Mouse (Mus musculus) hindbrain, embryonic 13.5 days (tissue): Measurements from ENCODE around the gene Prelid1. TPM values are rescaled to one million over a fixed set of nuclear protein-coding genes. Genes with fewer than 3 reads are reported as not detected.
A peak's percentile ranks its signal among the peaks of the same experiment; 100 is the strongest.

Experiments used
- ATAC-seq: fragments of 200-750 bp; cut with Nextera tagmentation; 2 replicates; pipeline ENCODE4 v1.8.0; 2017; ENCODE audit warnings: moderate TSS enrichment; ENCODE audit not compliant: low FRiP score
- H3K27ac ChIP-seq: fragments of 300-500 bp; sonication (generic); 2 replicates; pipeline ENCODE4 v1.5.1; 2015; ENCODE audit warnings: inconsistent platforms, mild to moderate bottlenecking, moderate library complexity
- H3K27me3 ChIP-seq: fragments of 300-500 bp; sonication (generic); 2 replicates; pipeline ENCODE4 v1.6.1; 2015; ENCODE audit warnings: mild to moderate bottlenecking, inconsistent platforms
- H3K36me3 ChIP-seq: fragments of 300-500 bp; sonication (generic); 2 replicates; pipeline ENCODE4 v1.6.1; 2015; ENCODE audit warnings: mild to moderate bottlenecking, inconsistent platforms
- H3K4me1 ChIP-seq: fragments of 300-500 bp; sonication (generic); replicated peaks from 2 replicates; pipeline ENCODE4 v1.6.1; 2015; ENCODE audit warnings: inconsistent platforms
- H3K4me2 ChIP-seq: fragments of 300-500 bp; sonication (generic); 2 replicates; pipeline ENCODE4 v1.6.1; 2015; ENCODE audit warnings: inconsistent platforms, mild to moderate bottlenecking, moderate library complexity
- H3K4me3 ChIP-seq: fragments of 300-500 bp; sonication (generic); 2 replicates; pipeline ENCODE4 v1.5.1; 2015; ENCODE audit warnings: mild to moderate bottlenecking, inconsistent platforms
- H3K9ac ChIP-seq: fragments of 300-500 bp; sonication (generic); 2 replicates; pipeline ENCODE4 v1.6.1; 2015; ENCODE audit warnings: mild to moderate bottlenecking, inconsistent platforms
- H3K9me3 ChIP-seq: fragments of 300-500 bp; sonication (generic); 2 replicates; pipeline ENCODE4 v1.6.1; 2016; ENCODE audit warnings: inconsistent platforms
- WGBS: fragments of 180-500 bp; shearing (Covaris S2); methylation state at CpG from one replicate; pipeline ENCODE4 v1.1.7; 2015; 5-methylcytosine and 5-hydroxymethylcytosine counted together
- polyA plus RNA-seq: library from polyadenylated mRNA; unstranded; fragments of >200 nt; fragmentation: Nextera tagmentation; extraction: Ambion mirVana; gene quantifications from 2 replicates; pipeline ENCODE4 v1.2.1, GENCODE M21; 2015

Gene Prelid1
- polyA plus RNA-seq, 1 experiment from 2014 or later = 300 TPM

GRCm38 (mm10) chr13:55338131-55339054, 18.1 kb downstream of the Prelid1 start:
- H3K4me2 ChIP-seq = no peak overlapping the region
- H3K27me3 ChIP-seq = no peaks in the 10 kb centered on the region

GRCm38 (mm10) chr13:55339259-55339658, 19.0 kb downstream of the Prelid1 start:
- Histone ChIP-seq H3K9me3 (no peaks in the 10 kb centered on the region), H3K9ac (no peak overlapping the region), H3K36me3 (peaks cover 8% of the 10 kb centered on the region), H3K27ac (no peak overlapping the region), H3K27me3 (no peaks in the 10 kb centered on the region), H3K4me1 (no peaks in the 10 kb centered on the region), H3K4me2 (no peak overlapping the region), H3K4me3 (no peak overlapping the region)
- 50% methylated on average over 2 of the region's 2 CpGs for WGBS
- ATAC-seq = no peak

More at GRCm38 (mm10) chr13:55338131-55339054, 18.1 kb downstream of the Prelid1 start:
- 57% methylated on average over 12 of the region's 12 CpGs for WGBS
- Histone ChIP-seq H3K9me3 (no peaks in the 10 kb centered on the region), H3K4me3 (no peak overlapping the region), H3K36me3 (no peaks in the 10 kb centered on the region), H3K27ac (no peak overlapping the region), H3K4me1 (no peaks in the 10 kb centered on the region), H3K9ac (no peak overlapping the region)
- no peak for ATAC-seq

GRCm38 (mm10) chr13:55342469-55342868, 22.2 kb downstream of the Prelid1 start:
- WGBS = 41% methylated on average over 11 of the region's 11 CpGs
- H3K4me1 ChIP-seq = no peaks in the 10 kb centered on the region
- H3K4me3 ChIP-seq = no peak overlapping the region
- no peak for ATAC-seq
- no peak overlapping the region for H3K27ac ChIP-seq
- no peaks in the 10 kb centered on the region for H3K9me3 ChIP-seq
- peaks cover 40% of the 10 kb centered on the region for H3K36me3 ChIP-seq
- H3K9ac ChIP-seq = no peak overlapping the region
- no peaks in the 10 kb centered on the region for H3K27me3 ChIP-seq
- no peak overlapping the region for H3K4me2 ChIP-seq

- H3K36me3 ChIP-seq = peaks cover 58% of the 10 kb centered on the region
- no peaks in the 10 kb centered on the region for H3K4me1 ChIP-seq
- no peaks in the 10 kb centered on the region for H3K27me3 ChIP-seq
- no peak overlapping the region for H3K9ac ChIP-seq
- H3K27ac ChIP-seq = no peak overlapping the region
- H3K4me3 ChIP-seq = no peak overlapping the region
- 86% methylated on average over 7 of the region's 7 CpGs for WGBS
- ATAC-seq = no peak
- no peak overlapping the region for H3K4me2 ChIP-seq
- H3K9me3 ChIP-seq = no peaks in the 10 kb centered on the region
These were observed 24.0 kb downstream of the Prelid1 start for GRCm38 (mm10) chr13:55344286-55344685.

GRCm38 (mm10) chr13:55346745-55347144, 26.4 kb downstream of the Prelid1 start:
- Histone ChIP-seq H3K4me2 (no peak overlapping the region), H3K9me3 (no peaks in the 10 kb centered on the region), H3K9ac (no peak overlapping the region), H3K27me3 (no peaks in the 10 kb centered on the region), H3K36me3 (peaks cover 79% of the 10 kb centered on the region), H3K4me1 (no peaks in the 10 kb centered on the region), H3K4me3 (no peak overlapping the region), H3K27ac (no peak overlapping the region)
- ATAC-seq = no peak
- WGBS = 90% methylated on average over 11 of the region's 11 CpGs

- H3K4me2 ChIP-seq = peak overlapping the region; percentile 96
- H3K9ac ChIP-seq = peak overlapping the region; percentile 93; the same call in 1 of the 2 replicates
- no peak overlapping the region for H3K27ac ChIP-seq
- peaks cover 9% of the 10 kb centered on the region; the same call in 1 of the 2 replicates for H3K27me3 ChIP-seq
- peaks cover 43% of the 10 kb centered on the region for H3K36me3 ChIP-seq
- H3K4me1 ChIP-seq = peaks cover 39% of the 10 kb centered on the region
- no peaks in the 10 kb centered on the region for H3K9me3 ChIP-seq
- ATAC-seq = no peak
- H3K4me3 ChIP-seq = peak overlapping the region; percentile 94
These were observed 40.8 kb downstream of the Prelid1 start for GRCm38 (mm10) chr13:55361145-55361544.

GRCm38 (mm10) chr13:55361974-55362452, 41.7 kb downstream of the Prelid1 start:
- H3K27ac ChIP-seq = peak overlapping the region; percentile 90
- H3K9me3 ChIP-seq = no peaks in the 10 kb centered on the region
- WGBS = 1% methylated on average over 32 of the region's 32 CpGs
- peaks cover 11% of the 10 kb centered on the region for H3K27me3 ChIP-seq
- ATAC-seq = peak; percentile 65
- H3K4me3 ChIP-seq = peak overlapping the region; percentile 94
- H3K4me1 ChIP-seq = peaks cover 39% of the 10 kb centered on the region
- peak overlapping the region; percentile 96 for H3K4me2 ChIP-seq
- H3K9ac ChIP-seq = peak overlapping the region; percentile 93
- peaks cover 35% of the 10 kb centered on the region for H3K36me3 ChIP-seq

- Histone ChIP-seq H3K4me3 (peak within 1 kb of the TSS; percentile 94), H3K9ac (peak within 1 kb of the TSS; percentile 93), H3K4me1 (peaks cover 39% of the 10 kb centered on the region), H3K9me3 (no peaks in the 10 kb centered on the region), H3K27me3 (peaks cover 14% of the 10 kb centered on the region), H3K27ac (peak within 1 kb of the TSS; percentile 90), H3K36me3 (peaks cover 31% of the 10 kb centered on the region), H3K4me2 (peak within 1 kb of the TSS; percentile 96)
- ATAC-seq = peak; percentile 99
- WGBS = under 1% methylated on average over 35 of the region's 35 CpGs
These were observed 42.3 kb downstream of the Prelid1 start, which contains the start of gene Lman2 for GRCm38 (mm10) chr13:55362453-55363060. Gene Lman2 (minus strand): TSS chr13:55362783.

- H3K4me2 ChIP-seq = no peak overlapping the region
- H3K27me3 ChIP-seq = peaks cover 39% of the 10 kb centered on the region
- no peak overlapping the region for H3K27ac ChIP-seq
- ATAC-seq = no peak
- 77% methylated on average over 7 of the region's 7 CpGs for WGBS
- no peak overlapping the region for H3K9ac ChIP-seq
- H3K4me3 ChIP-seq = no peak overlapping the region
- H3K36me3 ChIP-seq = no peaks in the 10 kb centered on the region
- no peaks in the 10 kb centered on the region; the same call in 1 of the 2 replicates for H3K4me1 ChIP-seq
- H3K9me3 ChIP-seq = no peaks in the 10 kb centered on the region
These were observed 48.1 kb downstream of the Prelid1 start for GRCm38 (mm10) chr13:55368401-55368800.

- Histone ChIP-seq H3K4me1 (no peaks in the 10 kb centered on the region; the same call in 1 of the 2 replicates), H3K36me3 (no peaks in the 10 kb centered on the region), H3K4me2 (no peak within 1 kb of the TSS), H3K4me3 (no peak within 1 kb of the TSS), H3K9me3 (no peaks in the 10 kb centered on the region), H3K27ac (no peak within 1 kb of the TSS), H3K27me3 (peaks cover 51% of the 10 kb centered on the region), H3K9ac (no peak within 1 kb of the TSS)
- ATAC-seq = no peak
- WGBS = 69% methylated on average over 13 of the region's 13 CpGs
These were observed 49.3 kb downstream of the Prelid1 start, which contains the start of gene Rgs14 for GRCm38 (mm10) chr13:55369531-55370114. Gene Rgs14 (plus strand): TSS chr13:55369732.

- H3K27ac ChIP-seq = no peak overlapping the region
- no peak overlapping the region for H3K4me3 ChIP-seq
These were observed 49.9 kb downstream of the Prelid1 start for GRCm38 (mm10) chr13:55370234-55370633.

More at GRCm38 (mm10) chr13:55370234-55370633, 49.9 kb downstream of the Prelid1 start:
- Histone ChIP-seq H3K36me3 (no peaks in the 10 kb centered on the region), H3K4me1 (no peaks in the 10 kb centered on the region; the same call in 1 of the 2 replicates), H3K9ac (no peak overlapping the region), H3K4me2 (no peak overlapping the region), H3K9me3 (no peaks in the 10 kb centered on the region), H3K27me3 (peaks cover 51% of the 10 kb centered on the region)
- 68% methylated on average over 3 of the region's 3 CpGs for WGBS
- ATAC-seq = no peak
